Mouse (Mus musculus) small intestine, adult 10 weeks (tissue): Measurements from ENCODE around the gene Arhgef12. TPM values are rescaled to one million over a fixed set of nuclear protein-coding genes. Genes with fewer than 3 reads are reported as not detected.

Experiments used
- polyA plus RNA-seq: library from polyadenylated mRNA; stranded (reverse); fragments of 350-450 nt; fragmentation: Illumina TruSeq; extraction: RNeasy Lipid Tissue Mini Kit (QIAGEN cat#74804); gene quantifications from one replicate; pipeline ENCODE4 v1.2.3, GENCODE M21; 2014; ENCODE audit warnings: low replicate concordance

Gene Arhgef12
- 16.0 TPM for polyA plus RNA-seq

DNA sequence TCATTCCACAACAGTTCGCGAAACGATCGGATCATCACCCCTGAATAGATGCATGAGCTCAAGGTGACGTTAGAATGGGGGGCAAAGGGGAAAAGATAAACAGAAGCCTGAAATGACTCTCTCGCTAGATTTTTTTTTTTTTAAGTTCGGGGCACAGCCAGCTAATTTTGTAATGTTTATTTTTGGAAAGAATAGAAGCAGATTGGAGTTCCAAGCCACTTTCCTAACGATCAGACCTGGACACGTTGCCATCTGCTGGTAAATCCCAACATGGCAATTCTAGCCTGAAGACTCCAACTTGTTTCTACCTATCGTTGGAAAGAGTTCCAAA is at the start of gene Arhgef12:
Gene Arhgef12 (minus strand): TSS at position 53 of the 331 bp plus-strand sequence.

DNA sequence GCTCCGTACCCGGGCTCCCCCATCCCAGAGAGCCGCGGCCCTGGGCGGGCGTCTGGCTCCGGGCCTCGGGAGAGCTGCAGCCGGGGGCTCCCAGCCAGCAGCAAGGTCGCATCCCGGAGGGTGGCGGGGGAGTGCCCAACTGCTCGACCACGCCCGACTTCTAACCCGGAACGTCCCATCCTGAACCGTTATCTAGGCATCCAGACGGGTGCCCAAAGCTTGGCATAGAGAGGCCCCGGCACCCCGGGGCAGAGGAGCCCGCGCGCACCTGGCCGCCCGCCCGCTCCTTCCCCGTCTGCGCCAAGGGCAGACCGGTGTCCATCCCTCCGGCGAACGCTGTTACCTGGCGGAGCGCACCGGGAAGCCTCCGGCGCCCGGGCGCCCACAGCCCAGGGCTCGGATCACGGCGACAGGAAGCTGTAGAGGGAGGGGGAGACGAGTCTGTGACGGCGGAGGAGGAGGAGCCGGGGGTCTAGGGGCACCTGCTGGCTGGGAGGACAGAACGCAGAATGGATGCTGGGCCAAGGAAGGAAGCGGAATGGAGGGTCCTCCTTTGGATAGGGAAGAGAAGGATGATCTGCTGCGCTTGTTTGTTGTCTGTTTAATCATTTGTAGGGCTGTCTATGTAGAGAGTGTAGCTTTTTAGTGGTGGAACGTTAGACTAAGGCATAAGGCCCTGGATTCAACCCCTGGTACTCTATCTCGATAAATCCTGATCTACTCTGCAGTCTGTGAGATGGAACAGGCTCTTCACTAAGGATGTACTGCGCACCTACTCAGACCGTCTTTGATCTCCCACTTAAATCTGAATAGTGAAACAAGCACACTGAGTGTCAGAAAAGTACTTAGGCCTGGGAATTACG is 9.3 kb upstream of the Arhgef12 start, which contains the start of gene Tmem136:
Gene Tmem136 (minus strand): TSS at position 437 of the 863 bp plus-strand sequence.

GRCm38 (mm10) chr9:42943781-42944535 is 163.1 kb downstream of the Arhgef12 start, which contains the start of gene Grik4:
Gene Grik4, minus strand, starts transcription at chr9:42944493.

Other genes starting within 250 kb of the Arhgef12 start
- not detected for gene Grik4, start 162.7 kb downstream of the Arhgef12 start, polyA plus RNA-seq
- gene Tmem136, start 9.3 kb upstream of the Arhgef12 start, polyA plus RNA-seq, result 2.5 TPM
- 1.4 TPM for gene Pou2f3, start 103.1 kb upstream of the Arhgef12 start, polyA plus RNA-seq
- gene Oaf, start 132.7 kb upstream of the Arhgef12 start, polyA plus RNA-seq, result 0.82 TPM
- gene Trim29, start 203.6 kb upstream of the Arhgef12 start, polyA plus RNA-seq, result not detected